Mouse (Mus musculus): Measurements from ENCODE around the gene Uvssa. TPM values are rescaled to one million over a fixed set of nuclear protein-coding genes. Genes with fewer than 3 reads are reported as not detected.

The Uvssa gene
- polyA plus RNA-seq, 1 experiment from 2014 or later = 7.9 TPM

DNA sequence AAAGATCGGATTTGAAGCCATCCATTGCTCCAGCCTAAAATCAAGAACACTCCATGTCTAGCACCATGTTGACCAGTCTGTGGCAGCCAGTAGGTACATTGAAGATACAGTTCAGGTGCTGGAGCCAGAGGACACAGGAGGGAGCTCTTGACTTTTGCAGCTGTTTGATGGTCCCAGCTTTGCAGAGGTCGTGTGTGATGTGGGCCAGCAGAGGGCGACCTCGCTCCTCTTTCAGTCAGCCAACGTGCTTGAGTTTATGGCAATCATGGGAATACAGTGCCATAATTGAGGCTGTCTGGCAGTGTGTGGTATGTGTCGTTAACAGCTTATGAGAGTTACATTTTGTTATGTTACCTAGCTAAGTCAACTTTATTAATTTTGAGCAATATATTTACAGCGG, 15.5 kb downstream of the Uvssa start:
- H3K27ac ChIP-seq (ENCODE audit: low read depth, low read length) = no peak overlapping the region
- WGBS = 20% methylated on average over 7 of the region's 7 CpGs
- H3K9ac ChIP-seq (ENCODE audit: low read depth, low read length) = no peak overlapping the region
- ATAC-seq (ENCODE audit: low FRiP score) (peak; percentile 47), DNase-seq (ENCODE audit: low spot score) (peak; percentile 87)
- no peaks in the 10 kb centered on the region for H3K27me3 ChIP-seq (ENCODE audit: control insufficient read depth, insufficient read depth, low read length)
- no peaks in the 10 kb centered on the region for H3K4me1 ChIP-seq (replicated peaks; ENCODE audit: control insufficient read depth, insufficient read depth, low read length)
- H3K4me3 ChIP-seq (ENCODE audit: low read depth, low read length) = no peak overlapping the region
- H3K9me3 ChIP-seq (ENCODE audit: control insufficient read depth, low read length) = no peaks in the 10 kb centered on the region
- no peak overlapping the region for H3K4me2 ChIP-seq (replicated peaks; ENCODE audit: low read depth, low read length)
- H3K36me3 ChIP-seq (ENCODE audit: control insufficient read depth, insufficient read depth, low read length) = no peaks in the 10 kb centered on the region

DNA sequence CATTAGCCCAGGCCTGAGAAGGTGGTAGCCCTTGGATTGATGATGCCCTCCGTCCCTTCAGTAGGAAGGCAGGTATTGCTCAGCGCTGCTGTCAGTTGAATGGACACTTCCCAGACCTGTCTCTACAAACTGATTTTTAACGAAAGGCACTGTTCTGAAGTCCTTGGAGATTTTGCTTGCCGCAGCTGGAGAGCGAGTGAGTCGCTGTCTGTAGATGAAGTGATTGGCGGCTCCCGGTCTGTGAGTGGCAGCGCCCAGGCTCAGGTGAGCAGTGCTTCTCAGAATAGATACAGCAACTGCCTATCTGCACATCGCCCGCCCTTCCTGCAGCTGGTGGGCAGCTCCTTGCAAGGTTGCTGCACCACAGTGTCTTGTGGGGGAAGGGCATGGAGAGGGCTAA, 17.3 kb downstream of the Uvssa start:
- Histone ChIP-seq H3K9ac (ENCODE audit: low read depth, low read length) (no peak overlapping the region), H3K27me3 (ENCODE audit: control insufficient read depth, insufficient read depth, low read length) (no peaks in the 10 kb centered on the region), H3K9me3 (ENCODE audit: control insufficient read depth, low read length) (no peaks in the 10 kb centered on the region), H3K4me2 (replicated peaks; ENCODE audit: low read depth, low read length) (no peak overlapping the region), H3K4me1 (replicated peaks; ENCODE audit: control insufficient read depth, insufficient read depth, low read length) (no peaks in the 10 kb centered on the region), H3K36me3 (ENCODE audit: control insufficient read depth, insufficient read depth, low read length) (no peaks in the 10 kb centered on the region), H3K4me3 (ENCODE audit: low read depth, low read length) (no peak overlapping the region), H3K27ac (ENCODE audit: low read depth, low read length) (no peak overlapping the region)
- DNase-seq (ENCODE audit: low spot score) (no peak), ATAC-seq (ENCODE audit: low FRiP score) (no peak)
- 88% methylated on average over 11 of the region's 11 CpGs for WGBS

DNA sequence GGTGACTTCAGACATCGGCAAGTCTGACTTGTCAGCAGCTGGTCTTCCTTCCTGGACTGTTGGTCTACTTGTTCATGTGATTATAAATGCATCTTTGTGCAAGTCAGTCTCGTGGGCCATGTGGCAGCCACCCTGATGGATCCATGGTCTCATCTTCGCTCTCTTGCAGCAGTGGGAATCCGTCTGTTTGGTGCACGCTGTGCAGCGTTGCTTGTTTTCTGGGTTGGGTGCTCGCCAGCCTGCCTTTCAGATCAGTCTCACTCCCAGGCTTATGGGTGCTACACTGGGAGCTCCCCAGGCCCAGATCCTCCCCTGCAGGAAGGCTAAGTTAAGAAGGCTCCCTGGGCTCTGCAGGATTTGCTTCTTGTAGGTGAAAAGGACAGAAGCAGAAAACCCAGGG, 18.5 kb downstream of the Uvssa start:
- no peak for DNase-seq (ENCODE audit: low spot score)
- Histone ChIP-seq H3K36me3 (ENCODE audit: control insufficient read depth, insufficient read depth, low read length) (no peaks in the 10 kb centered on the region), H3K27me3 (ENCODE audit: control insufficient read depth, insufficient read depth, low read length) (no peaks in the 10 kb centered on the region), H3K9ac (ENCODE audit: low read depth, low read length) (no peak overlapping the region), H3K4me3 (ENCODE audit: low read depth, low read length) (no peak overlapping the region), H3K4me1 (replicated peaks; ENCODE audit: control insufficient read depth, insufficient read depth, low read length) (no peaks in the 10 kb centered on the region), H3K9me3 (ENCODE audit: control insufficient read depth, low read length) (no peaks in the 10 kb centered on the region), H3K27ac (ENCODE audit: low read depth, low read length) (no peak overlapping the region), H3K4me2 (replicated peaks; ENCODE audit: low read depth, low read length) (no peak overlapping the region)
- WGBS = 84% methylated on average over 7 of the region's 7 CpGs
- ATAC-seq (ENCODE audit: low FRiP score) = no peak

DNA sequence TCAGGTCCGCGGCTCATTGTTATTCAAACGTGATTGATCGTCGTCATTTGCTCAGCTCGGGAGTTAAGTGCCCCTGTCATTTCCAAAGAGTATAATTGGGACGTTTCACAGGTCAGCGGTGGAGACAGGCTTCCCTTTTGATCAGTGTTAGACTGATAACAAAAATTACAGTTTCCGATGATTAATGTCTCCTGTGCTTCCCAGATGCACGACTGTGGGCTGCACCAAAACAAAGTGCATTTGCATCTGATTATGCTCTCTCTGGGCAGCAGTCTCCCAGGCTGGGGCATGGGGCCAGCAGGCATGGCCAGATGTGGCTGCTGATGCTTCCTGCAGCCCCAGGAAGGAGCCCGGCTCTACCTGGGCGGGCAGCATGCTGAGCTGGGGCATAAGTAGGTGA, 22.5 kb downstream of the Uvssa start:
- H3K9me3 ChIP-seq (ENCODE audit: control insufficient read depth, low read length) = no peaks in the 10 kb centered on the region
- ATAC-seq (ENCODE audit: low FRiP score) (0 out of 2 replicates have a peak, but pooled peaks have one; percentile 25), DNase-seq (ENCODE audit: low spot score) (peak; percentile 9)
- H3K9ac ChIP-seq (ENCODE audit: low read depth, low read length) = no peak overlapping the region
- no peaks in the 10 kb centered on the region for H3K4me1 ChIP-seq (replicated peaks; ENCODE audit: control insufficient read depth, insufficient read depth, low read length)
- H3K4me2 ChIP-seq (replicated peaks; ENCODE audit: low read depth, low read length) = no peak overlapping the region
- no peak overlapping the region for H3K4me3 ChIP-seq (ENCODE audit: low read depth, low read length)
- no peaks in the 10 kb centered on the region for H3K36me3 ChIP-seq (ENCODE audit: control insufficient read depth, insufficient read depth, low read length)
- H3K27ac ChIP-seq (ENCODE audit: low read depth, low read length) = no peak overlapping the region
- 50% methylated on average over 12 of the region's 12 CpGs for WGBS
- H3K27me3 ChIP-seq (ENCODE audit: control insufficient read depth, insufficient read depth, low read length) = no peaks in the 10 kb centered on the region

DNA sequence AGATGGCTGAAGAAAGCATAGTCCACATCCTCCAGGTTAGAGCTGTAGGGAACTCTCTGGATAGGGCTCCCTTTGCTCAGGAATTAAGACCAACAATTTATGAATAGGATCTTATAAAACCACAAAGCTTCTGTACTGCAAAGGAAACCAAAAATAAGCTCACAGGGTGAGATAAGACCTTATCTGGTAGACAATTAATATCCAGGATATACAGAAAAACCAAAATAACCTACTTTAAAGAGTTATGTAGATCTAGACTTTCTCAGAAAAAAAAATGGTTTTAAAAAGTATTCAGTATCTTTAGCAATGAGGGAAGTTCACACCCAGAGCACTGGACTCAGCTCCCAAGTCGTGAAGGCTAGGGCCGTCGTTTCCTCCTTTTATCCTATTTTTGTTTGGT, 42.0 kb downstream of the Uvssa start:
- no peaks in the 10 kb centered on the region for H3K27me3 ChIP-seq (ENCODE audit: control insufficient read depth, insufficient read depth, low read length)
- no peak overlapping the region for H3K4me2 ChIP-seq (replicated peaks; ENCODE audit: low read depth, low read length)
- ATAC-seq (ENCODE audit: low FRiP score) = no peak
- H3K4me1 ChIP-seq (replicated peaks; ENCODE audit: control insufficient read depth, insufficient read depth, low read length) = no peaks in the 10 kb centered on the region
- H3K4me3 ChIP-seq (ENCODE audit: low read depth, low read length) = no peak overlapping the region
- no peak overlapping the region for H3K27ac ChIP-seq (ENCODE audit: low read depth, low read length)
- no peak for DNase-seq (ENCODE audit: low spot score)
- WGBS = 84% methylated on average over 3 of the region's 3 CpGs
- no peak overlapping the region for H3K9ac ChIP-seq (ENCODE audit: low read depth, low read length)
- no peaks in the 10 kb centered on the region for H3K9me3 ChIP-seq (ENCODE audit: control insufficient read depth, low read length)
- H3K36me3 ChIP-seq (ENCODE audit: control insufficient read depth, insufficient read depth, low read length) = no peaks in the 10 kb centered on the region

DNA sequence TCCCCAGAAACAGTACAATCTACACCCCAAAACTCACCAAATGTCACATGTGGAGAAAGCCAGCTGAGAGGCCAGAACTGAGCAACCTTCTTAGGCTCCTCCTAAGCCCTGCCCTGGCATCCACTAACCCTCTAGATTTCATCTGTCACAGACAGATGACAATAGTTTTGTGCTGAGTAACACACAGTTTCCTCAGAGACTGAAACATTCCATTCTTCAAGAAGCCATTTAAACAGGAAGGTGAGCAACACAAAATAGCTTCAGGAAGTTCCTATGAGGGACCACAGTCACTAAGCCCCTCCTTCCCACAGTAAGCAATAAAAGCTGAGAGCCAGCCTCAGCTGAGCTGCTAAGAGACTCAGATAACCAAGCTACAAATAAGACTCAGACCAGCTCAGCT, 49.1 kb downstream of the Uvssa start:
- no peak overlapping the region for H3K4me2 ChIP-seq (replicated peaks; ENCODE audit: low read depth, low read length)
- H3K36me3 ChIP-seq (ENCODE audit: control insufficient read depth, insufficient read depth, low read length) = no peaks in the 10 kb centered on the region
- no peak for DNase-seq (ENCODE audit: low spot score)
- no peak overlapping the region for H3K27ac ChIP-seq (ENCODE audit: low read depth, low read length)
- no peak for ATAC-seq (ENCODE audit: low FRiP score)
- H3K27me3 ChIP-seq (ENCODE audit: control insufficient read depth, insufficient read depth, low read length) = peaks cover 51% of the 10 kb centered on the region
- H3K4me3 ChIP-seq (ENCODE audit: low read depth, low read length) = no peak overlapping the region
- no peak overlapping the region for H3K9ac ChIP-seq (ENCODE audit: low read depth, low read length)
- H3K9me3 ChIP-seq (ENCODE audit: control insufficient read depth, low read length) = no peaks in the 10 kb centered on the region
- H3K4me1 ChIP-seq (replicated peaks; ENCODE audit: control insufficient read depth, insufficient read depth, low read length) = peaks cover 11% of the 10 kb centered on the region

DNA sequence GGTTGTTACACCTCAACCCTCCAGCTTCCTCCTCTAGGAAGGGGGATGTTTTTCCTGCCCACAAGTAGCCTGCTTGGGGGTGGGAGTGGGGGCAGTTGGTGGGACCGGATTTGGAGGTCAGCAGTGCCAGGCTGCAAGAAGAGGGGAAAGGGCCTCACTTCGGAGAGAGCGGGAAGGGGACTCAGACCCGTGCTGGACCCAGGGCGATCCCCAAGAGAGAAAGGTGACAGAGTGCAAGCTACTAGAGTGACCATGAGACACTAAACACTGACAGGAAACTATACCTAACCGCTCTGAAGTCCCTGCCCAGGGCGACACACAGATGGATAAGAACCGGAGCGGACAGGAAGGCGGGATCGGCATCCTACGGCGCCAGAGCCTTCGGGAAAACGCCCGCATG, 51.8 kb downstream of the Uvssa start:
- Histone ChIP-seq H3K36me3 (ENCODE audit: control insufficient read depth, insufficient read depth, low read length) (no peaks in the 10 kb centered on the region), H3K9me3 (ENCODE audit: control insufficient read depth, low read length) (no peaks in the 10 kb centered on the region), H3K4me2 (replicated peaks; ENCODE audit: low read depth, low read length) (peak overlapping the region; percentile 44; the same call in 1 of the 2 replicates), H3K4me3 (ENCODE audit: low read depth, low read length) (no peak overlapping the region), H3K27ac (ENCODE audit: low read depth, low read length) (no peak overlapping the region), H3K9ac (ENCODE audit: low read depth, low read length) (no peak overlapping the region), H3K4me1 (replicated peaks; ENCODE audit: control insufficient read depth, insufficient read depth, low read length) (peaks cover 28% of the 10 kb centered on the region), H3K27me3 (ENCODE audit: control insufficient read depth, insufficient read depth, low read length) (peaks cover 77% of the 10 kb centered on the region)
- DNase-seq (ENCODE audit: low spot score) (peak; percentile 43), ATAC-seq (ENCODE audit: low FRiP score) (no peak)
- WGBS = 3% methylated on average over 16 of the region's 16 CpGs

DNA sequence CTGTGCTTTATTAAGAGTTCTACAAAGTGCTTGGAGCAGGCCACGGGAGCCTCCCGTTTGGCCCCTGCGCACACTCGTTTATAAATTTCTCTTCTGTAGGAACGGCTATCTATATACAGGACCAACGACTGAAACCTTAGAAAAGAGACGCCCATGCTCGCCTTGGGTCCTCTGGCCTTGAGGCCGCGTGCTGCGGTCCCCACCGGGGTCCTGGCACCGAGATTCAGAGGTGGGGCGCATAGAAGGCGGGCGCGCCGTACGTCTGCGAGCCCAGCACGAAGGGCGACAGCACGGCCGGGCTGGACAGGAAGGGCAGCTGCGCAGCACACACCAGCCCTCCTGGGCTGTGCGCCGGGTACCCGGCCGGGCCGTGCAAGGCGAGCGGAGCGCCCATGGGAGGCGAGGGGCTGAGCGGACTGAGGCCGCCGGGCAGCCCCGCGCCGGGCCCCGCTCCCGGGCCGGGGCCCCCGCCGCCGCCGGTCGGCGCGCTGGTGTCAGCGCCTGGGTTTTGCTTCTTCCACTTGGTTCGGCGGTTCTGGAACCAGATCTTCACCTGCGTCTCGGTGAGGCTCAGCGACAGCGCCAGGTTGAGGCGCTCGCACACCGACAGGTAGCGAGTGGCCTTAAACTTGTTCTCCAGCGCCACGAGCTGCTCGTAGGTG, 52.3 kb downstream of the Uvssa start:
- 2% methylated on average over 60 of the region's 64 CpGs for WGBS
- DNase-seq (ENCODE audit: low spot score) (peak; percentile 46), ATAC-seq (ENCODE audit: low FRiP score) (no peak)
- Histone ChIP-seq H3K4me1 (replicated peaks; ENCODE audit: control insufficient read depth, insufficient read depth, low read length) (peaks cover 28% of the 10 kb centered on the region), H3K27me3 (ENCODE audit: control insufficient read depth, insufficient read depth, low read length) (peaks cover 83% of the 10 kb centered on the region), H3K4me2 (replicated peaks; ENCODE audit: low read depth, low read length) (peak overlapping the region; percentile 44), H3K27ac (ENCODE audit: low read depth, low read length) (no peak overlapping the region), H3K4me3 (ENCODE audit: low read depth, low read length) (peak overlapping the region; percentile 30), H3K9ac (ENCODE audit: low read depth, low read length) (0 out of 2 replicates have a peak overlapping the region, but pooled peaks have one; percentile 11), H3K9me3 (ENCODE audit: control insufficient read depth, low read length) (no peaks in the 10 kb centered on the region), H3K36me3 (ENCODE audit: control insufficient read depth, insufficient read depth, low read length) (no peaks in the 10 kb centered on the region)

DNA sequence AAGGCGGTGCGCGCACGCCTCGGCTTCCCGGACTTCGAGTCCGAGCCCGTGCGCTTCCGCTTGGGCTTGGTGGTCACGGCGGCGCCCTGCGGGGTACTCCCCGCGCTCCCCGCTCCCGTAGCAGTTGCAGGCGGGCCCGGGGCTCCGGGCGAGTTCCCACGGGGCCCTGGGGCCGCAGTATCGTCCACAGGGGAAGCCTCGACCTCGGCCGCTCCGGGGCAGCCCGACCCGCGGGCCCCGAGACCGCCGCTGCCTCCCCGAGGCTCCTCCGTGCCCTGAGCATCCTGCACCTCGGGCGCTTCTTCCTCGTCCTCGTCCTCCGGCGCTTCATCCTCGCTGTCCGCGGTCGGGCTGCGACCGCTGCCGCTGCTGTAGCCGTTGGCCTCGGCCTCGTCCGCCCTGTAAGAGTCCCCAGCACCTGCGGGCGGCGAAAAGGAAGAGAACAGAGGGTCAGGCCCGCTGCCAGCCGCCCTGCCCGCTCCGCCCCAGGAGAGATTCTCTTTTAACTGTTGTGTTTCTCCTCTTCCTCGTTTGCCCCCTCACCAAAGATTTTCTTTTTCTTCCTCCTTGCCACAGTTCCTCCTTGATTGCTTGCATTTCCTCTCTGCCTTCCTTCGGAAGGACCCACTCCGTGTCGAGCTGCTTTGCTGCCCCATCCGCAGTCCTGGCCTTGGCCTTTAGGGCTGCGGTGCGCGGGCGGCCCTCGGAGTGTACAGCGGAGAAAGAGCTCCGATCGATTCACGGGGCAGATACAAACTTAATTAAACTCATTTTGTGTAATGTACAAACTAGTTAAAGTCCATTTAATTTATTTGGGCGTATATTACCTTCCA, 53.0 kb downstream of the Uvssa start:
- Histone ChIP-seq H3K36me3 (ENCODE audit: control insufficient read depth, insufficient read depth, low read length) (no peaks in the 10 kb centered on the region), H3K27me3 (ENCODE audit: control insufficient read depth, insufficient read depth, low read length) (peaks cover 89% of the 10 kb centered on the region), H3K9ac (ENCODE audit: low read depth, low read length) (0 out of 2 replicates have a peak overlapping the region, but pooled peaks have one; percentile 11), H3K9me3 (ENCODE audit: control insufficient read depth, low read length) (no peaks in the 10 kb centered on the region), H3K4me2 (replicated peaks; ENCODE audit: low read depth, low read length) (peak overlapping the region; percentile 44), H3K4me3 (ENCODE audit: low read depth, low read length) (peak overlapping the region; percentile 30), H3K4me1 (replicated peaks; ENCODE audit: control insufficient read depth, insufficient read depth, low read length) (peaks cover 28% of the 10 kb centered on the region), H3K27ac (ENCODE audit: low read depth, low read length) (no peak overlapping the region)
- ATAC-seq (ENCODE audit: low FRiP score) (no peak), DNase-seq (ENCODE audit: low spot score) (peak; percentile 61)
- under 1% methylated on average over 77 of the region's 77 CpGs for WGBS
